Mouse (Mus musculus): ENCODE data around the gene Map3k14. TPM values are rescaled to one million over a fixed set of nuclear protein-coding genes. Genes with fewer than 3 reads are reported as not detected.

Gene Map3k14
- polyA plus RNA-seq, 1 experiment from 2014 or later = 0.67 TPM

DNA sequence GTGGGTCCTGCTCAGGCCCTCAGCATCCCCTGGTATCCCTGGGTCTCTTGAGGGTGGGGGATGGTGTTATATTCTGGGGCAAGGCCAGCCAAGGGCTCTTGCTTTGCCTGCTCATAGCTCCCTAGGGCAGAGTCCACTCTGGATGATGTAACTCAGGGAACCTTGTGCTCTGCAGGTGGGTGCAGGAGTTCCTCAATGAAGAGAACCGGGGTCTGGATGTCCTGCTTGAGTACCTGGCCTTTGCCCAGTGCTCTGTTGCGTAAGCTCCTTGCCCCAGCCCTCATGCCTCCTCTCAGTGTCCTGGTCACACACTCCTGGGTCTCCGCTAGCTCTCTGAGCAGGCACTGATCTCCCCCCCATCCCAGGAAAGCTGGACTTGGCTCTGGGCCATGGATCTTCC lies 85.4 kb downstream of the Map3k14 start:
- no peak for DNase-seq
- no peak overlapping the region for H3K27ac ChIP-seq (ENCODE audit: low read depth)
- no peak overlapping the region for H3K4me2 ChIP-seq (ENCODE audit: low read depth, low read length)
- TF ChIP-seq CTCF (IDR thresholded peaks at IDR 0.05; ENCODE audit: low read depth) = no peak
- no peak for TF ChIP-seq EP300 (IDR thresholded peaks at IDR 0.05; ENCODE audit: low read depth)
- no peak overlapping the region for H3K4me3 ChIP-seq (ENCODE audit: low read depth, low read length)
- WGBS (ENCODE audit: insufficient replicate concordance) = 87% methylated on average over 3 of the region's 3 CpGs
- H3K36me3 ChIP-seq (replicated peaks; ENCODE audit: insufficient read depth, low read length) = peaks cover 2% of the 10 kb centered on the region
- H3K9ac ChIP-seq (replicated peaks) = no peak overlapping the region
- no peak for ATAC-seq
- H3K9me3 ChIP-seq (ENCODE audit: low read length) = no peaks in the 10 kb centered on the region
- no peaks in the 10 kb centered on the region for H3K27me3 ChIP-seq (ENCODE audit: insufficient read depth, low read length)
- H3K4me1 ChIP-seq (ENCODE audit: insufficient read depth) = no peaks in the 10 kb centered on the region; the same call in 1 of the 2 replicates

DNA sequence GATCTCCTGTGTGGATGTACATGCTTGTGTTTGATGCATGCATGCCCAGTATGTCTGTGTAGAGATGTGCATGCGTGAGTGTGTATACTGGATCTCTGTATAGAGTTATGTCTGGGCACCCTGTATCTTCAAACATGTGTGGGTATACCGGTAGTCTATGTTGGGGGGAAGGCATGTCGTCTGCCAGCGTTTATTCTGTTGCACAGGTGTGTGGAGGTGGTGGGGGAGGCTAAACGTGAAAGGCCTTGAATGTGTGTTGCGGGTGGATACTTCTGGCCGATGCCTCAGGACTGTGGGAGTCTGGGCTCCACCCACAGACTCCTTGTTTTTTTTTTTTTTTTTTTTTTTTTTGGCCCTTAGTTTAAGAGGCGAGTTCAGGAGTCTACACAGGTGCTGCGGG lies 85.9 kb downstream of the Map3k14 start:
- DNase-seq (no peak), ATAC-seq (no peak)
- no peak overlapping the region for H3K4me2 ChIP-seq (ENCODE audit: low read depth, low read length)
- H3K4me1 ChIP-seq (ENCODE audit: insufficient read depth) = no peaks in the 10 kb centered on the region; the same call in 1 of the 2 replicates
- TF ChIP-seq EP300 (IDR thresholded peaks at IDR 0.05; ENCODE audit: low read depth) (no peak), CTCF (IDR thresholded peaks at IDR 0.05; ENCODE audit: low read depth) (no peak)
- H3K9me3 ChIP-seq (ENCODE audit: low read length) = no peaks in the 10 kb centered on the region
- H3K27me3 ChIP-seq (ENCODE audit: insufficient read depth, low read length) = no peaks in the 10 kb centered on the region
- no peak overlapping the region for H3K9ac ChIP-seq (replicated peaks)
- H3K27ac ChIP-seq (ENCODE audit: low read depth) = no peak overlapping the region
- H3K36me3 ChIP-seq (replicated peaks; ENCODE audit: insufficient read depth, low read length) = peaks cover 2% of the 10 kb centered on the region
- no peak overlapping the region for H3K4me3 ChIP-seq (ENCODE audit: low read depth, low read length)
- 70% methylated on average over 9 of the region's 9 CpGs for WGBS (ENCODE audit: insufficient replicate concordance)

DNA sequence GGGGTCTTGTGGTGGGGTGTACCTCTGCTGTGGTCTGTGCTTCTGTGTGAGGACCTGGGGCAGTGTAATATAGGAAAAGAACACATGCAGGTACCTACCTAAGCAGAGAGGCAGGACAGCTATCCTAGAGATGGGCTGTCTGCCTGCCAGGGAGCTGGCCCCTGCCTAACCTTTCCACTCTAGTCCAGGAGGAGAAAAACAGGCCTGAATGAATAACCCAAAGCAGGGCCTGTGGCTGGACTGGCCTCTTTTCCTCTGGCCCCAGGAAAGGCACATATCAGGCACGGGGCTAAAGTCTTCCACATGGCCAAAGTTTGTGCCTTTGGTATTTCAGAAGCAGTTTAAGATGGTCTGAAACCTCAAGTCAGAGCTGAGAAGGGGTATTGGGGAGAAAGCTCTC lies 86.8 kb downstream of the Map3k14 start:
- no peaks in the 10 kb centered on the region for H3K27me3 ChIP-seq (ENCODE audit: insufficient read depth, low read length)
- H3K4me1 ChIP-seq (ENCODE audit: insufficient read depth) = no peaks in the 10 kb centered on the region; the same call in 1 of the 2 replicates
- H3K27ac ChIP-seq (ENCODE audit: low read depth) = no peak overlapping the region
- ATAC-seq (no peak), DNase-seq (no peak)
- no peak overlapping the region for H3K4me3 ChIP-seq (ENCODE audit: low read depth, low read length)
- H3K9me3 ChIP-seq (ENCODE audit: low read length) = no peaks in the 10 kb centered on the region
- no peak overlapping the region for H3K4me2 ChIP-seq (ENCODE audit: low read depth, low read length)
- peaks cover 2% of the 10 kb centered on the region for H3K36me3 ChIP-seq (replicated peaks; ENCODE audit: insufficient read depth, low read length)
- WGBS (ENCODE audit: insufficient replicate concordance) = 82% methylated on average over 1 of the region's 1 CpGs
- no peak for TF ChIP-seq EP300 (IDR thresholded peaks at IDR 0.05; ENCODE audit: low read depth)
- no peak for TF ChIP-seq CTCF (IDR thresholded peaks at IDR 0.05; ENCODE audit: low read depth)
- H3K9ac ChIP-seq (replicated peaks) = no peak overlapping the region

DNA sequence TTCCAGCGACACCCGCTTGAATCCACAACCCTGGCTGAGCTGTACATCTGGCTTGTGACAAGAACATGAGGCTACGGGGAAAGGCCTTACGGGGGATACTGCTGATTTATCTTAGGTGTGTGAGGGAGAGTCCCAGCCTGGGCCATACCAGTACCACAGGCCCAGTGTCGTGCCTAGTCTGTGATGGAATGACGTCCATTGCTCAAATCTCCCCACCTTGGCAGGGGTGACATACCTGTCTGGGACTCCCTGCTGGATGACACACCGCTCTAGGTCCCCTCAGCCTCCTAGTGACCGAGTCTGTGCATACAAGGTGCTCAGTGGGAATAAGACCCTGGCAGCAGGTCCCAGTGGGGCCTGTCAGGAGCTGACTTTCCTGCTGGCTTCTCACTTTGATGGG lies 88.5 kb downstream of the Map3k14 start:
- Histone ChIP-seq H3K4me3 (ENCODE audit: low read depth, low read length) (no peak overlapping the region), H3K4me2 (ENCODE audit: low read depth, low read length) (no peak overlapping the region), H3K27ac (ENCODE audit: low read depth) (no peak overlapping the region), H3K4me1 (ENCODE audit: insufficient read depth) (peaks cover 12% of the 10 kb centered on the region), H3K9me3 (ENCODE audit: low read length) (no peaks in the 10 kb centered on the region), H3K9ac (replicated peaks) (no peak overlapping the region), H3K27me3 (ENCODE audit: insufficient read depth, low read length) (no peaks in the 10 kb centered on the region), H3K36me3 (replicated peaks; ENCODE audit: insufficient read depth, low read length) (peaks cover 2% of the 10 kb centered on the region)
- ATAC-seq = no peak
- 75% methylated on average over 8 of the region's 8 CpGs for WGBS (ENCODE audit: insufficient replicate concordance)
- no peak for TF ChIP-seq EP300 (IDR thresholded peaks at IDR 0.05; ENCODE audit: low read depth)
- TF ChIP-seq CTCF (IDR thresholded peaks at IDR 0.05; ENCODE audit: low read depth) = no peak
- no peak for DNase-seq

DNA sequence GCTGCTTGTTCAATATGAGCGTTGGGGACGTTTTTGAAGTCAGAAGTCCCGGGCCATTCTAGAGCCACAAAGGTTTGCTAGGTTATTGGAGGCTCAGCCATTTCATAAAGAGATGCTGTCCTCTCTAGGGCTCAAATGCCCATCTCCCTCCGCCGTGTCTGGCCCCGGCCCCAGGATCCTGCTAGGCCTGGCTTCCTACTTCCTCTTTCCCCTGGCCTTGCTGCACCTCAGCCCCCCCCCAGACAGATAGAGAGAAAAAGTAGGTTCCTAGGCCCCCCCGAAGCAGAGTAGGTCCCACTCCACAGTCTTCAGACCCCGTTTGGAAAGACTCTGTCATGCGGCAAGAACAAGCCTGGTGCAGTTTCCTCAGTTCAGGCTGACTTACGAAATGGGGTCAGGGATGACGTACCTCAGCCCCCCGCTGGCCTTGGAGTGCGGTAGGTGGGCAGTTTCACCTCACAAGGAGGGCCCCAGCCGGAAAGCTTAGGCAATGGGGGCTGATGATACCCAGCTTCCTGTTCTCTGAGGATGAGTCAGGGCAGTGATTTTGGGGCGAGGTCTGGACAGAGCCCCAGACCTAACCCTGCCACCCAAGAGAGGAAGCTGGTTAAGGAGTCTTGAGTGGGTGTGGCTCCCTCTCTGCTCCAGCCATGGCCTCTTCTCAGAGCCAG lies 89.3 kb downstream of the Map3k14 start:
- H3K4me1 ChIP-seq (ENCODE audit: insufficient read depth) = peaks cover 17% of the 10 kb centered on the region
- DNase-seq = peak; percentile 64

DNA sequence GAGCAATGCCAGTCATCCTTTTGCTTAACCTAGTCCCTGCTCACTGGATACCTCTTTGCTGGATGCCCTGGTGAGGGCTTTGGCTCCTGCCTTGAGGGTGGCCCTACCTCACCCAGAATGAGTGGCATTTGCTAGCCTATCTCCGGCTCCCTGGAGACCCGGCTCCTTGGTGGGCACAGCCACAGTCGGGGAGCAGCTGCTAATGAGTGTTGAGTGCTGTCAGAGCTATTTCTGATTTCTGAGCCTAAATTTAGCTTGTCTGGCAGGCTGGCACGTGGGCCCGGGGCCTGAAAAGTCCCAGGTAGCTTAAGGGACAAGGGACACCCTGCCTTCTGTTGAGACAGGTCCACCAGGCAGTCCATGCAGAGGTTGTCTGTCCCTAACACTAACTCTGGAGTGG lies 90.1 kb downstream of the Map3k14 start:
- H3K4me1 ChIP-seq (ENCODE audit: insufficient read depth) = peaks cover 17% of the 10 kb centered on the region
- no peaks in the 10 kb centered on the region for H3K27me3 ChIP-seq (ENCODE audit: insufficient read depth, low read length)
- no peaks in the 10 kb centered on the region; the same call in 1 of the 2 replicates for H3K36me3 ChIP-seq (replicated peaks; ENCODE audit: insufficient read depth, low read length)
- H3K9ac ChIP-seq (replicated peaks) = no peak overlapping the region
- no peaks in the 10 kb centered on the region for H3K9me3 ChIP-seq (ENCODE audit: low read length)
- ATAC-seq (no peak), DNase-seq (no peak)
- peak overlapping the region; percentile 15; the same call in 1 of the 2 replicates for H3K4me3 ChIP-seq (ENCODE audit: low read depth, low read length)
- peak overlapping the region; percentile 49 for H3K4me2 ChIP-seq (ENCODE audit: low read depth, low read length)
- peak overlapping the region; percentile 48; the same call in 1 of the 2 replicates for H3K27ac ChIP-seq (ENCODE audit: low read depth)
- 57% methylated on average over 5 of the region's 5 CpGs for WGBS (ENCODE audit: insufficient replicate concordance)
- TF ChIP-seq EP300 (IDR thresholded peaks at IDR 0.05; ENCODE audit: low read depth) (no peak), CTCF (IDR thresholded peaks at IDR 0.05; ENCODE audit: low read depth) (no peak)

More for the DNA sequence above, 89.3 kb downstream of the Map3k14 start:
- peak; percentile 53 for ATAC-seq
- peak overlapping the region; percentile 49 for H3K4me2 ChIP-seq (ENCODE audit: low read depth, low read length)
- whole genome bisulfite sequencing (ENCODE audit: insufficient replicate concordance) = 37% methylated on average over 15 of the region's 15 CpGs
- peaks cover 2% of the 10 kb centered on the region for H3K36me3 ChIP-seq (replicated peaks; ENCODE audit: insufficient read depth, low read length)
- H3K27me3 ChIP-seq (ENCODE audit: insufficient read depth, low read length) = no peaks in the 10 kb centered on the region
- H3K27ac ChIP-seq (ENCODE audit: low read depth) = peak overlapping the region; percentile 48; the same call in 1 of the 2 replicates
- H3K9me3 ChIP-seq (ENCODE audit: low read length) = no peaks in the 10 kb centered on the region
- TF ChIP-seq EP300 (IDR thresholded peaks at IDR 0.05; ENCODE audit: low read depth) (no peak), CTCF (IDR thresholded peaks at IDR 0.05; ENCODE audit: low read depth) (no peak)
- H3K9ac ChIP-seq (replicated peaks) = no peak overlapping the region
- peak overlapping the region; percentile 15; the same call in 1 of the 2 replicates for H3K4me3 ChIP-seq (ENCODE audit: low read depth, low read length)
